Mouse (Mus musculus): Measurements from ENCODE around the gene Ap5m1. TPM values are rescaled to one million over a fixed set of nuclear protein-coding genes. Genes with fewer than 3 reads are reported as not detected.

The Ap5m1 gene
- 14.6 and 38.9 TPM in 2 replicates for total RNA-seq (2014; rRNA removed; ENCODE audit: low replicate concordance)
- polyA plus RNA-seq (2015; fragmentation: Nextera tagmentation; extraction: Ambion mirVana): 13.4 and 15.4 TPM in 2 replicates

DNA sequence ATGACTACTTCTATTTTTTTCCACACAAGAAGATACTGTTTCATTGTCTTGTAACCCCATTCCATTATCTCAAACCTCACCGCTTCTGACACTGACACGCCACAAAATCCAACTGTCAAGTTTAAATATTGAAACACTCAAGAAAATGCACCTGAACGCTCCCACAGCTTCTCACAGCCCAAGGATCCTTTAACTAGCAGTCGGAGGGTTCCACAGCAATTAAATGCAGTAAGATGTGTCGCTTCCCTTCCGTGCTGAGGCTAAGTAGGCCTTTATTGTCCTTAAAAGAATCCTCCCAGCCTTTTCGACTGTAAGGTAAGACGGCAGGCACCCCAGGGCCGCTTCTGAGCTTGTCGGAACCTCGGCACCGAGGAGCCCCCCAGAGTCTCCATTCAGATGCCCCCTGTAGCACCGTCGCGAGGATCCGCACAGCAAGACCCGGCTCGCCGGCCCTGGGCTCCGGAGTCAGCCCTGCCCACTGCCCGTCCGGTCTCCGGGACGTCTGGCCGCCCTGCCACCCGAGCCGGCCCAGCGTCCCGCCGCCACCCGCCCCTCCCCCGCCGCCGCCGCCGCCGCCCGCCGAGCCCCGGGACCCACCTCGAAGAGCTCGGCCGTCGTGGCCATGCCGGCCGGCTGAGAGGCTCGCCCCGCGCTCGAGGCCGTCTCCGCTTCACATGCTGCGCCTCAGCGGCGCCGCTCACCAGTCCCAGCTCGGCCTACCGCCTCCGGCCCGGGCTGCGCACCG, at the start of gene Ap5m1:
Gene Ap5m1 (plus strand): TSS at position 569 of the 745 bp plus-strand sequence.
- Histone ChIP-seq H3K27ac (ENCODE audit: low read depth) (peak within 1 kb of the TSS; percentile 100), H3K27me3 (ENCODE audit: control insufficient read depth, insufficient read depth, low read length) (no peaks in the 10 kb centered on the region), H3K4me3 (ENCODE audit: low read depth, low read length) (peak within 1 kb of the TSS; percentile 99), H3K36me3 (replicated peaks; ENCODE audit: control insufficient read depth, insufficient read depth, low read length) (no peaks in the 10 kb centered on the region), H3K4me2 (ENCODE audit: low read depth, low read length) (peak within 1 kb of the TSS; percentile 87), H3K9me3 (replicated peaks; ENCODE audit: control insufficient read depth, low read length) (no peaks in the 10 kb centered on the region), H3K9ac (replicated peaks; ENCODE audit: low read depth, low read length) (peak within 1 kb of the TSS; percentile 97), H3K4me1 (ENCODE audit: control insufficient read depth, insufficient read depth) (peaks cover 18% of the 10 kb centered on the region)
- ATAC-seq (ENCODE audit: insufficient read depth, low read depth): peak; percentile 70; the same call in 1 of the 2 replicates
- WGBS: under 1% methylated on average over 30 of the region's 62 CpGs
- TF ChIP-seq CTCF (IDR thresholded peaks at IDR 0.05; ENCODE audit: low read depth) (no peak), EP300 (IDR thresholded peaks at IDR 0.05; ENCODE audit: low read depth) (no peak)
- peak; percentile 35 for DNase-seq (ENCODE audit: low spot score)

DNA sequence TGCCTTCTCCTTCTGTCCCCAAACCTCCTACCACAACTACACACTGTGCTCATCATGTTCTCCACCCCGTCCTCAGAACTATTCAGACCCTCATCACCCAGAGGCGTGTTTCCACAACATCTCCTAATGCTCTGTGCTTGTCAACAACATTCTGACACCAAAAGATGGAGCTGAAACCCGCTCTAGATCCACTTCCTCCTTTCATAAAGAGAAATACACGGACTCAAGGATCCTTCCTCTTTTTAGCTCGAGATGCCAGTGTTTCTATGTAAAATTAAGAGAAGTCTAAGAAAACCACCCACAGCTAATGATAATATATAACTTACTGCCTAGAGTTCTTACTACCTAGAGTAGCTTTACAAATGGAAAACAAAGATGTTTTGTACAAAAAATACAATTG, 46.1 kb upstream of the Ap5m1 start:
- H3K36me3 ChIP-seq (replicated peaks; ENCODE audit: control insufficient read depth, insufficient read depth, low read length): peaks cover 29% of the 10 kb centered on the region
- H3K4me3 ChIP-seq (ENCODE audit: low read depth, low read length): no peak overlapping the region
- no peak overlapping the region for H3K9ac ChIP-seq (replicated peaks; ENCODE audit: low read depth, low read length)
- no peak for DNase-seq (ENCODE audit: low spot score)
- no peak for ATAC-seq (ENCODE audit: insufficient read depth, low read depth)
- H3K27me3 ChIP-seq (ENCODE audit: control insufficient read depth, insufficient read depth, low read length): no peaks in the 10 kb centered on the region
- no peaks in the 10 kb centered on the region for H3K4me1 ChIP-seq (ENCODE audit: control insufficient read depth, insufficient read depth)
- 86% methylated on average over 5 of the region's 5 CpGs for WGBS
- no peak overlapping the region for H3K27ac ChIP-seq (ENCODE audit: low read depth)
- no peak overlapping the region for H3K4me2 ChIP-seq (ENCODE audit: low read depth, low read length)
- no peaks in the 10 kb centered on the region for H3K9me3 ChIP-seq (replicated peaks; ENCODE audit: control insufficient read depth, low read length)
- TF ChIP-seq CTCF (IDR thresholded peaks at IDR 0.05; ENCODE audit: low read depth) (no peak), EP300 (IDR thresholded peaks at IDR 0.05; ENCODE audit: low read depth) (no peak)

- TF ChIP-seq CTCF (IDR thresholded peaks at IDR 0.05; ENCODE audit: low read depth) (no peak), EP300 (IDR thresholded peaks at IDR 0.05; ENCODE audit: low read depth) (no peak)
- H3K4me3 ChIP-seq (ENCODE audit: low read depth, low read length): no peak overlapping the region
- H3K9me3 ChIP-seq (replicated peaks; ENCODE audit: control insufficient read depth, low read length): 0 out of 2 replicates have a peak, but pooled peaks cover 4% of the 10 kb centered on the region
Measured at GRCm38 (mm10) chr14:49027040-49027778, 38.7 kb upstream of the Ap5m1 start.

GRCm38 (mm10) chr14:49027779-49028368, 38.0 kb upstream of the Ap5m1 start:
- ATAC-seq (ENCODE audit: insufficient read depth, low read depth) (no peak), DNase-seq (ENCODE audit: low spot score) (no peak)
- H3K9ac ChIP-seq (replicated peaks; ENCODE audit: low read depth, low read length): no peak overlapping the region
- no peak overlapping the region for H3K4me2 ChIP-seq (ENCODE audit: low read depth, low read length)
- TF ChIP-seq EP300 (IDR thresholded peaks at IDR 0.05; ENCODE audit: low read depth): no peak
- peak; percentile 21; the same call in 1 of the 2 replicates for TF ChIP-seq CTCF (IDR thresholded peaks at IDR 0.05; ENCODE audit: low read depth)
- H3K27ac ChIP-seq (ENCODE audit: low read depth): no peak overlapping the region
- peaks cover 23% of the 10 kb centered on the region for H3K36me3 ChIP-seq (replicated peaks; ENCODE audit: control insufficient read depth, insufficient read depth, low read length)
- WGBS: 87% methylated on average over 3 of the region's 3 CpGs
- no peaks in the 10 kb centered on the region for H3K27me3 ChIP-seq (ENCODE audit: control insufficient read depth, insufficient read depth, low read length)
- 0 out of 2 replicates have a peak, but pooled peaks cover 4% of the 10 kb centered on the region for H3K9me3 ChIP-seq (replicated peaks; ENCODE audit: control insufficient read depth, low read length)
- H3K4me1 ChIP-seq (ENCODE audit: control insufficient read depth, insufficient read depth): no peaks in the 10 kb centered on the region
- no peak overlapping the region for H3K4me3 ChIP-seq (ENCODE audit: low read depth, low read length)

More at GRCm38 (mm10) chr14:49027040-49027778, 38.7 kb upstream of the Ap5m1 start:
- no peak overlapping the region for H3K4me2 ChIP-seq (ENCODE audit: low read depth, low read length)
- WGBS: 76% methylated on average over 6 of the region's 6 CpGs
- H3K4me1 ChIP-seq (ENCODE audit: control insufficient read depth, insufficient read depth): no peaks in the 10 kb centered on the region
- no peaks in the 10 kb centered on the region for H3K27me3 ChIP-seq (ENCODE audit: control insufficient read depth, insufficient read depth, low read length)
- no peak for ATAC-seq (ENCODE audit: insufficient read depth, low read depth)
- no peak for DNase-seq (ENCODE audit: low spot score)
- peaks cover 25% of the 10 kb centered on the region for H3K36me3 ChIP-seq (replicated peaks; ENCODE audit: control insufficient read depth, insufficient read depth, low read length)
- H3K9ac ChIP-seq (replicated peaks; ENCODE audit: low read depth, low read length): no peak overlapping the region
- no peak overlapping the region for H3K27ac ChIP-seq (ENCODE audit: low read depth)

DNA sequence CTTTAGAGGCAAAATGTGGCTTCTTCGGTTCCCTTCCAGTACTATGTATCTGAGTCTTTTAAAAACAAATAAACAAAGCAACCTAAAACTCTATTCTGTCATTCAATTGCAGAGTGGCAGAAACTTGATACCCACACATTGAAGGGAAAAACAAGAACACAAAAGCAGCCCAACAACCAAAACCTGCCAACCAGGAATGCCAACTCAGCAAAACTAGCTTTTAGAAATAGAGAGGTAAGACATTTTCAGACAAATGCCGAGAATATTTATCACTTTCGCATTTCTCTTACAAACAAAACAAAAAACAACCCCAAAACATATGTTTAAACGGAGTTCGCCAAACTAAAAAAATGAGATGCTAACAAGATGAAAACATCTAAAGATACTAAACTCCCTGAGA, 36.9 kb upstream of the Ap5m1 start:
- 94% methylated on average over 5 of the region's 5 CpGs for WGBS
- H3K9ac ChIP-seq (replicated peaks; ENCODE audit: low read depth, low read length): no peak overlapping the region
- ATAC-seq (ENCODE audit: insufficient read depth, low read depth): no peak

More for the DNA sequence above, 36.9 kb upstream of the Ap5m1 start:
- Histone ChIP-seq H3K9me3 (replicated peaks; ENCODE audit: control insufficient read depth, low read length) (0 out of 2 replicates have a peak, but pooled peaks cover 4% of the 10 kb centered on the region), H3K4me1 (ENCODE audit: control insufficient read depth, insufficient read depth) (no peaks in the 10 kb centered on the region), H3K27me3 (ENCODE audit: control insufficient read depth, insufficient read depth, low read length) (no peaks in the 10 kb centered on the region), H3K4me3 (ENCODE audit: low read depth, low read length) (no peak overlapping the region), H3K4me2 (ENCODE audit: low read depth, low read length) (no peak overlapping the region), H3K36me3 (replicated peaks; ENCODE audit: control insufficient read depth, insufficient read depth, low read length) (peaks cover 26% of the 10 kb centered on the region), H3K27ac (ENCODE audit: low read depth) (no peak overlapping the region)
- no peak for TF ChIP-seq CTCF (IDR thresholded peaks at IDR 0.05; ENCODE audit: low read depth)
- no peak for TF ChIP-seq EP300 (IDR thresholded peaks at IDR 0.05; ENCODE audit: low read depth)
- DNase-seq (ENCODE audit: low spot score): no peak
